Mouse (Mus musculus): ENCODE results near the gene Eogt. TPM values are rescaled to one million over a fixed set of nuclear protein-coding genes. Genes with fewer than 3 reads are reported as not detected.

Eogt gene
- 10 to 100 TPM; 32.4 to 45.8 TPM for total RNA-seq (2021)
- 13.3 and 22.3 TPM in 2 replicates for polyA plus RNA-seq (2012; rRNA removed)
- long read RNA-seq, full-length matches to known transcripts = 15 of 22 reads
- long read RNA-seq, partial matches to known transcripts = 1 of 22 reads
- long read RNA-seq, other reads (novel, unspliced or antisense) = 6 of 22 reads

DNA sequence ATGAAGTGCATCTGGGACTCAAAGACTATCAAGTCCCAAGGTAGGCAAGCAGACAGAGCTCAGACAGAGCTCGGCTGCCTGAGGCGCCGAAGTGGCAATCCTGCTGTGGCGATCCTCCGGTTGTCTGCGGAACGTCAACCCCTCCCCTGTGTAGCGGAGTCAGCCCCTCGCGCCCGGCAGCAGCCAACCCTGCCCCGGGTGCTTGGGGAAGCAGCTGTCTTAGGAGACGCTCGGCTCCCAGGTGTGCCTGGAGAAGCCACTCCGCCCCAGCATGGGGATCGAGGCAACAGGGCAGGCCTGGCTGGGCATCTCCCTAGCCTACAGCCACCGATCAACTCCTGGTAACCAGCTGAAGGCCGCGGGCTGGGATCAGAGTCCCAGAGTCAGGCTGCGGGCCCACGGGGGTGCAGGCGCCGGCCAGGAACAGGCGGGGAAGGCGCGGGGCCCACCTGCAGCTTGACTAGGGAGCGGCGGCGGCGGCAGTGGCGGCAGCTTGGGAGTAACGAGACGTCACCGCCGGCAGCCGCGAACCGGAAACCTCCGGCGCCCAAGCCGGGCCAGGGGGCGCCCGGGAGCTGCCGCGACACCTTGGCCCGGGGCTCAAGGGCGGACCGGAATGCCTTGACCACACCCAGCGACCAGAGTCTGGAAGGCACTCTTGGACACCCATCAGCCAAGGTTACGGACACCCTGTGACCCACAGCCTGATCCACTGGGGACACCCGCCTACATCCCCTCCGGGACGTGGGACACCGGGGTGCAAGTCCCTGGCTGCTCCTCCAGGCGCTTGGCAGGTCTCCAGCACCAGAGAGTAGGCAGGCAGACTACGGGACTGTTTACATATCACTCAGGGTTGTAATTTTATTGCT lies at the start of gene Eogt:
Gene Eogt, minus strand, starts transcription at position 800 of the 869 bp plus-strand sequence.
- peak; percentile 93 for DNase-seq

DNA sequence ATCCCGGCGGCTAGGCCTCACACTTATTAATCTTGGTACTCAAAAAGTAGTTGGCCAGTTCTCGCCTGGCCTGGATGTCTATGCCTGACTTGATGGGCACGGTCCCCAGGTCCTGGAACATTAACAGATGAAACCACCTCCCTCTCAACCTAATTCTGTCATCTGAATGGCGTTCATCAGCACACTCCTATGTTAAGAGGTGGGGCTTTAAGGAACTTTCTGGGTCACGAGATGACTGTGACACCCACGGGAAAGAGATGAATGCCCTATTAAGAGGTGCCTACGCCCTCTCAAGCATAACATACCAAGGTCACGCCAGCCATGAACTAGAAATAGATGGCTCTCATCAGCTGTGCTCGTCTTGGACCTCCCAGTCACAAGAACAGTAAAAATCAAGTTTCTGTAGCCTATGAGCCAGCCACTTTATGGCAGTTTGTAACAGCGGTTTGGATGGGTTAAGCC lies 30.4 kb upstream of the Eogt start:
- DNase-seq = no peak

DNA sequence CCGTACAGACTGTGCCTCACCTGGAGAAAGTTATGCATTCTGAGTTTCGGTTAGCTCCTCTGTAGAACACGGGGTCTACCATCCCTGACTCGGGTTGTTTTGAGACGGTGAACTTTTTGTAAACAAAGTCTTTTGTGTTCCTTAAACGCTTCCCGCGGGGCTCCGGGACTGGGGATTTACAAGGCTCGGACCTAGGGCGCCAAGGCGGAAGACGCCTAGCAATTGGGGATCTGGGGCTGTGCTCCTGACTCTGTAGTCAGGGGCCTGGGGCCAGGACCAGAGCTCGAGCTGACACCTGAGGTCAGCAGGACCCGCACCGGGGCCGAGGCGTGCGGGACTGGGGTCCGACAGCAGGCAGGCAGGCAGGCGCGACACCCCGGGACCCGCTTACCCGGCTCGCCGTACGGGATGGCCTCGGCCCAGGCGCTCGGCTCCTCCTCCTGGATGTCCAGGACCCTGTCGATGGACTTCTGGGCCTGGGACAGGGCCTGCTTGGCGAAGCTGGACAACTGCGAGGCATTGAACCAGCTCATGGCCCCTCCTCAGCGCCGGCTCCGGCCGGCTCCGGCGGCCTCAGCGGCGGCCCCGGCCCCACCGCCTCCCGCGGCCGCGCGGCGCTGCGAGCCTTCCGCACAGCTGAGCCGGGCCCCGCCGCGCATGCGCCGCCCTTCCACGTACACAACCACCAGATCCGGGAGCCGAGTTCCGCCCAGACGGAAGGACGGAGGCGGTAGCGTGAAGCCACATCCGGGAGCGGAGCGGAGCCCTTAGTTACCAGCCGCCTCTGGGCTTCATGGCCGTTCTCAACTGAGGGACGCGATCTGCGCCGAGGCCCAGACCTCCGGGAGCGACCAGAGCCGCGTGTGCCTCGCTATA lies 29.7 kb upstream of the Eogt start, which contains the start of gene Tmf1:
Gene Tmf1, minus strand, starts transcription at position 632 of the 876 bp plus-strand sequence.
- DNase-seq = peak; percentile 98

DNA sequence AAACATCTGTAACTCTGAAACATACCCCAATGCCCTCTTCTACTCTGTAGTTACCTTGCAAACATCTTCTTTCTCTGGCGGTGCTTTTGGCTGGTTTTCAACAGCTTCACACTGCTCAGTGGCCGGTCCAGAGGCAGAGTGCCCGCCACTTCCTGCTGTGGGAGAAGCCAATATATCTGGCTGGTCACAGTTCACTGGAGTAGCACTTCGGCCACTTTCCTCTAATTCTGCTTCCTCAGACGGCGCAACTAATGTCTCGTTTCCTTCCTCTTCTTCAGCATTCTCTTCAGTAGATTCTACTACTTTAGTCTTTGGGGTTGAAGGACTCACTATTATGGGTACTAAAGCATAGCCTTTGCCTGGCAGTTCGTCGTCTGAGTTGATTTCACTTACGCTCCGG lies 26.7 kb upstream of the Eogt start:
- no peak for DNase-seq

DNA sequence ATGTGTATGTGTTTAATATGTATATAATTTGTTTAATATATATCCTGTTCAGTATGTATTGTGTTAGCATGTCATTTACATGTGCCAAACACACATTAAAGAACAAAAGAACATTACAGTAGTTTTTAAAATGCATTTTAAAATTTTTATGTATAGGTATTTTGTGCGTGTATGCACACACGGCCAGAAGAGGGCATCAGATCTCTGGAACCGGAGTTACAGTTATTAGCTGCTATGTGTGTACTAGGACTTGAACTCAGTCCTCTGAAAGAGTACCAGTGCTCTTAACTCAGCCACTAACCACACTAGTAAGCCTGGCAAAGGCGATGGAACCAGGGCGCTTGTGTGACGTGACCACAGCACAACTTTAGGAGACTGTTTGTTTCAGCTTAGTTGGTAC lies 1.2 kb upstream of the Eogt start:
- no peak for DNase-seq

DNA sequence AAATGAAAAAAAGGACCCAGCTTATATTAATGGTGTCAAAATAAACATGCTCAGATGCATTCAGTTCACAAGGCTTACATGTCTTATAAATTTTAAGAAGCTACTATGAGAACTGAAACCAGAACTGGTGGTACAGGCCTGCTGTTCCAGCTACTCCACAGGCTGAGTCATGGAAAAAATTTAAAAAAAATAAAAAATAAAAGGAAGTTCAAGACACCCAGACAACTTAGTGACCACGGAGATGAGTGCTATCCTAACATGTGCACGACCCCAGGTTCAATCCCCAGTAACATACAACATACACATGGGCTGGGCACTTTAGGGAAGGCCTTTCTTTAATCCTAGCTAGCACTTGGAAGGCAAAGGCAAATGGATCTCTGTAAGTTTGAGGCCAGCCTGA lies 739 bp upstream of the Eogt start:
- no peak for DNase-seq

DNA sequence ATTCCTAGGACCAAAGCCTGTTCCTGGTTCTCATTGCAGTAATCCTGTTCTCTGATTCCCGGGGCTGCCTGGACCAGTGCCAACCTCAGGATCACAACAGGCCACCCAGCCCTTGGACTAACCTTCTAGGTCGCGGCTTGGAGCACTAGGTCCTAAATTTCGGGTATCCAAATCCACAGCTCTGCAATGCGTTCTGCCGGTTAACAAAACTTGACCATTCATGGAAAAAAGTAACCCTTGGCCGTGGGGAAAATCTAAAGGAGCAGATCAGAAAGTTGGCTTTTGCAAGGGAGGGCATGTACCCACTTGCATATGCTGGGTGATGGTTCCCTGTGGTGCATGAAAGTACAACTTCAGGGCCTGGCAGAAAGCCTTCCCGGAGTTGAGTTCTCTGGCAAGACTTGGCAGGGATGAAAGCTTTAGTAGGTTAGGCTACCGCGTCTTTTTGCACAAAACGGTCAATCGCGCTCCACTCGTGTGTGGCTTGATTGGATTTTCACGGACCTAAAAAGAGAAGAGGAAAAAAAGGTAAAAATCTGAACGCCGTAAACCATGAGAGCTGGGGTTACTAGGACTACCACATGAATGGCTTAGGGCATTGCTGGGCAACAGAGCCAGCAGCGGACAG lies 1.1 kb downstream of the Eogt start:
- peak; percentile 78 for DNase-seq

DNA sequence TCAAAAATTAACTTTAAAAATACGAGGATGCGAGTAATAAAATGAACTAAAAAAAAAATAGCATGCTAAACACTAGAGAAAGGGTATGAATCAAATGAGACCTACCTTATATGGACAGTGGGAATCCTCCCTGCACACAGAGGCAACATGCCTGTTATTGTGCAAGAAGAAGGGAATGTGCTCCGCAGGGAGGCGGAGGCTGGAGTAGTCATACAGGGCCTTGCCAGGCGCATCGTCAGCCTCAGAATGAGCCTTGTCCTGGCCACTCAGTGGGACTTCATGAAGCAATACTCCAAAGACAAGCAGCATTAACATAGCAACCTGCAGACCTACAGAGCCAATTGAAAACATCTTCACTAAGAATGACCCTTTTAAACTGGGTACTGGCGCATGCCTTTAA lies 3.8 kb downstream of the Eogt start:
- peak; percentile 87 for DNase-seq

DNA sequence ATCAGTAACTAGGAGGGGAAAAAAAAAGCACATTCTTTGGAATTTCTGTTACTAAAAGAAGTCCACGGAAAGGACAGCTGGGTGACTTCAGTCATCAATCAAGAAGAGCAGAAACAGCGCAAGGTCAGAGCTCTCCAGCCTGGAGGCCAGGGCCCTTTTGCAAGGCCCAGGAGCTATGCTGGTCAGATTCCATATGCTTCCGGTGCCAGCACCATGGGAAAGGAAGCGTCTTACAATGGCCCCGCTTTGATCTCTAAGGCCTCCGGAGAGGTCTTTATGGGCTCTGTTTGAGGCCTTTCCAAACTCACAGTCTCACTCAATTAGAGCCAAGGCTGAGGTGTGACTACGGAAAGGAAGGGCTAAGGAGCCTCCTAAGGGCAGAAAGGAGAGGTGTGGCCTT lies 4.6 kb downstream of the Eogt start:
- peak; percentile 90 for DNase-seq

DNA sequence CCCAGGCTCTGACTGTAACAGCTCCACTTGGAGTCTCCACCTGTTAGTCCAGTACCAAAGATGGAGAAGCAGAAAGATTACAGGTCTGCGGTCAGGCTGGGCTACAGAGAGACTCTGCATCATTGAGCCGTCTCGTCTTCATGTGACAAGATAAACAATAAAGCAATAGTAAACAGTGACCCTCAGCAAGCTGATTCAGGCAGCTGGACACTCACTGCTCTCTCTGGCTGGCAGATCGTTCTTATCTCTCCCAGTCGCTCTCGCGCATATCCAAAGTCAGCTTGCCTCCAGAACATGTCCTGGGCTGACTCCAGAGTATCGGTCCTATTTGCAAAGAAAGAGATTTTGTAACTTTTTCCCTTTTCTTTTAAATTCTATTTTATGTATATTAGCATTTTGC lies 6.4 kb downstream of the Eogt start:
- peak; percentile 64 for DNase-seq

DNA sequence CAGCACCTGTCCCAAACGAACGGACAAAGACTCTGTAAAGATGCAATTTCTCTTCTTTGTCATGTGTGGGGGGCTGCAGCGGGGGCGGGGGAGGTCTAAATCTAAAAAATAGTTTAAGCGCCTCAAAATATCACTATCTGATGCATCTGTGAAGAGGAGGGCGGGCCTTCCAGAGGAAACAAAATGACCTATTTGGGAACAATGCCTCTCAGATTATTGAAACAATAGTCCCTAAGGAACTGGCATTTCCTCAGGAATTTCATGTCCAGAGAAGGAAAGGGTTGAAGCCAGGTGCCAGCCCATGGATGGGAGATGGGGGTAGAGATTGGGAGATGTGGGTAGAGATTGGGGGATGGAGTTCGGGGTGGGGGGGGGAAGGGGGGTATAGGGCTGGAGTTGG lies 7.2 kb downstream of the Eogt start:
- DNase-seq = no peak

DNA sequence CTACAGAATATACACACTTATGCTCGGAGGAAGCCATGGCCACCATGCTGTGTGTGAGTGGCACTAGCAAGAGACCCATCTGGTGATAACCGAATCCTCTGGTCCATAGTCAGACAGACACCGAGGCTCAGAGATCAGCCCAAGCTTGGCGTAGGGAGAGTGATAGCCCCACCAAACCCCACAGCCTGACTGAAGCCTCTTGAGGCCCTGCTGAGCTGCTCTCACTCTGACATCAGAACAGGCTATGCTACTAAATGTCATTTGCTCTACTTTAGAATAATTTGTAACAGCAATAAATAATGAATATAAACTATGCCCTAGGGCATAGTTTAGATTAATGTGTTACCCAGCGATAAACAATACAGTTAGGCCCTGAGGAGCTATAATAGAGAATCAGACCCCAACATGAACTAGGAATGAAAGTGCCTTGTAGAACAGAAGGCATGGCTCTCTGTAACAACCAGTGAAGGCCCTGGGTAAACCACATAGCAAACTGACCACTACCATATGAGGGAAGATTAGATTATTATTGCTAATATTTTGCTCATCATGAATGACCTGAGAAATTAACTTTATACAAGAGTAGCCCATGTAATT lies 16.2 kb downstream of the Eogt start:
- DNase-seq = no peak

DNA sequence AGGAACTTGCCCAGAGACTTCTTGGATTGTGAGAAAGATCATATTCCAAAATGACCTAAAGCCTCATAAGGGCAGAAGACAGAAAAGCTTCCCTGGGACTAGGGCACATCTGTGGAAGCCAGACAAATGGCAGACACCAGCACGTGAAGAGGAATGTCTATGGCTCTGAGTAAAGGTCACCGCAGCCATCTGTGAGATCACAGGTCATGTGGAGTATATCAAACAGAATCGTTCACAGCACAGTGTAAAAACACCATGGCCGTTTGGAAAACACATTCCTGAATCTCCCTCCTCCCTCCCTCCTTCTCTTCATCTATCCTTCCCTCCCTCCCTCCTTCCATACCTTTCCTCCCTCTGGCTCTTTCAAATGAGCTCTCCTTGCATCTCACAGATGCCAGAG lies 17.2 kb downstream of the Eogt start:
- DNase-seq = peak; percentile 24

DNA sequence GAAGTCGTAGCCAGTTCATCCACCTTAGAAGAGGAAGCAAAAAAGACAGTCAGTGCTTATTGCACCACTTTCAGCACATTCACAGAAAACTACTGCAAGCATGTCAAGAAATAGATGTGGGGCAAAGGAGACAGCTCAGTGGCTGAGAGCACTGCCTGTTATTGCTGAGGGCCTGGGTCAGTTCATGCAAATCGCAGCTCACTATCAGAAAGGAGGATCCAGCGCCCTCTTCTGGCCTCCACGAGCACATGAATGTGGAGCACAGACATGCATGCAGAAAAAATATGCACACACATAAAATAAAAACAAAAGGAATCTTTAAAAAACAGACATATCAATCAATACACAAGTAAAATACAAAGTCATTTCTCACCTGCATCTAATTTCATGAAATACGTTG lies 18.0 kb downstream of the Eogt start:
- no peak for DNase-seq

DNA sequence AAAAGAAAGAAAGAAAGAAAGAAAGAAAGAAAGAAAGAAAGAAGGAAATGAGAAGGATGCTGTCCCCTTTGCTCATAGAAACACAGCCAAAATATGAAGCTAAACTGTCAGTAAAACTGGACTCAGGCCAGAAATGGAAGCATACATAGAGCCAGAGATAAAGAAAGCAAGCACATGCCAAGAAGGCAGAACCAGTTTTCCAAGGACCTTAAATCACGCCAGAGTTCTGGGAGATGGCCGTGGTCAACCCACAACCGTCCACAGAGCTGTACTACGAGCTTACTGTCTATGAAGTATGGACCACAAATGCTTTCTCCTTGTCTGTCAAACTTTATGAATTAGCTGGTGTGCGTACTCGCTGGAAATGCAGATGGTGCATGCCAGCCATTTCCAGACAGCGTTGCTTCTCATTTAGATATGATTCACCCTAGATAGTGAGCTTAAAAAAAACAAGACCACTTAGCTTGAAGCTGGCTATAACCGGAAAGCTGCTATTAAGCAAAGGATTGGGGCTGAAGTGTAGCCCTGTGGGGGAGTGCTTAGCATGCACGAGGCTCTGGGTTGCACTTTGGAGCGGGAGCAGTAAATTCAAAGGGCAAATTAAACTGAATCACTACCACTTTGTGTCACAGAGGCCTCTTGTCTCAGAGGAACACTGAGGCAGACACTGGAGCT lies 24.5 kb downstream of the Eogt start:
- DNase-seq = peak; percentile 38

DNA sequence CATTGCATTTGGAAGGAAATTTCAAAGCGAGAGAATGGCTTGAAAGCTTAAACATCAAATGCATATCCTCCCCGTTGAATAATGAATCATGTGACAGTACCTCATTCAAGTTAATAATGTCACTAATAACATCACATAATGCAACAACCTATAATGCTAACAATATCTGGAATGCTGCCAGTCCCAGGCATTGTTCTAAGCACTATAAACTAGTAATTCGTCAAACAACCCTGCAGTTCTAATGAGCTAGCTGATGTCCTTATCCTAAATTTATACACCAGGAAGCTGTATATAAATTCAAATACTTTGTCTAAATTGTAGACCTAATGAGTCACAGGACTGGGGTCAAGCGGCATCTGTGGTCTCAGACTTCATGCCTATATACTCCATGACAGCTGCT lies 28.1 kb downstream of the Eogt start:
- no peak for DNase-seq

DNA sequence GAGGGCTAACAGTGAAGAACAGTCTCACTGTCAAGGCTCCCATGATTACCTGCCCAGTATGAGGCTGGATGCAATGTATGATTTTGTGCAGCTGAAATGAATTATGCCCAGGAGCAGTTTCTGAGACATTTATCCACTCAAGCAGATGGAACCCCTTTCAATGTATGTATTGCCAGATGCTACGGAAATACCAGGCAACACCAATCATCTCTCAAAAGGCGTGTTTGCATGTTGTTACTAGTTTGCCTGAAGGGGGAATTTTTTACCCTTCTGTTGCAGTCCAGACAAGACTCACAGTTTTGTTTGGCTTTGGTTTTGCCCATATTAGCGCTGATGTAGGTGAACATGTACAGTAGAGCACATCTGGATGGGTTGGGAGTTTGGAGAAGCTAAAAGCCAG lies 30.7 kb downstream of the Eogt start:
- no peak for DNase-seq

DNA sequence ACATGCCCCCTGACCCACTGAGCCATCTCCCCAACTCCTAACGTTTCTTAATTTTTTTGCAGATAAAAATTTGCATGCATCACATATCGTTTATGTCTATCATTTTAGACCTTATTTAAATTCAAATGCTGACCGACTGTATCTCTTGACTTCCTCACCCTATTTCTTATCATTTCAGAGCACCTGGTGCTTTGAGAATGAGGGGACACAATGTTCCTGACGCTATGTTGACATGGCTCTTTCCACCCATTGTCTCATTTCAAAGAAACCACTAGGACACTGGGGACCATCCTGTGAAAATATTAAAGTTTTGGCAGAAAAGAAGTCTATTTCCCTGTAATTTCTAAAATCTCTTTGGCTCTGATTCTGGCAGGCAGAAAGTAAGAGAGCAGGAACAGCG lies 32.1 kb downstream of the Eogt start:
- DNase-seq = no peak

DNA sequence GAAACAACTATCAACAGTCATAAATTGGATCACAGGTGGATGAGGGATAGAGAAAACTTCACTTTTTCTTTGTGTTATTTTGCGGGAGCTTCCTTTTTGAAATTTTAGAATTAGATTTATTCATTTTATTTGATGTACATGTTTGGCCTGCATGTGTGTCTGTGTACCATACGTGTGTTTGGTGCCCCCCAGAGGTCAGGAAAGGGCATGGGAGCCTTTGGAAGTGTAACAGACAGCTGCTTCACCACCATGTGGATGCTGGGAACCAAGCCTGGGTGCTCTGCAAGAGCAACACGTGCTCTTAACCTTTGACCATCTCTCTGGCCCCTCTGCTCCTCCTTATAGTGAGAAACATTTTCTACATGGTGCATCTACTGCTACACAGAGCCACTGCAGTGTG lies 34.2 kb downstream of the Eogt start:
- DNase-seq = no peak

DNA sequence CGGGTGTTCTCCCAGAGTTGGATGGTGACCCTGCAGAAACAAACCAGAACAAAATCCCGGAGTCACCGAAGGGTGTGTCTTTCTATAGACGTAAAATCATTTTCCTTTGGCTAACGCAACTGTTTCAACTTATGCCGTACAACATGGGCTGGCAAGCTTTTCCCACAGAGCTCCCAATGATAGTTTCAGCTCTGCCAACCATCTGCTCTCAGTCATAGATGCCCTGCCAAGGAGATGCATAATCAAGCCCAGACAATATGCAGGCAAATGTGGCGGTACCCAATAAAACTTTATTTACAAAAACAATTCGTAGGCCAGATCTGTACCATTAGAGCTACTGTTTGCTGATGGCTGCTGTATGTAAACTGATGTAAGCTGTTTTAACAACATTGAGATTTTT lies 36.8 kb downstream of the Eogt start:
- DNase-seq = no peak

DNA sequence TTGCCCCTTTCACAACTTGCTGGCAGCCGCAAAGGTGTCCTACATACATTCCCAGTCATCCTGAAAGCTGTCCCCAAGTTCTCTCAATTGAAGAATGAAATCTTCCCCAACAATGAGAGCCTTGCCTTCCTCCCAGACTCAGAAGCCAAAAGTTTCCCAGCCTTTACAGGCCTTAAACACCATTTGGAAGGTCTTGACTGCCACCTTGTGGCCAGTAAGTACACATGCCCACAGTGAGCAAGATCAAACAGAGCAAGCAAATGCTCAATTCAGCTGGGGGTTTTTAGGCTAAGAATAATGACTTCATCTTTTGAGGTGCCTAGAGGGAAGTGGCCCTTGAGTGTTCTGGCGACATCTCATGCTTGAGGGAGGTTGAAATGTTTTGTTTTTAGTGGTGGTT lies 42.2 kb downstream of the Eogt start:
- peak; percentile 23 for DNase-seq
